Mouse (Mus musculus) limb, embryonic 14.5 days (tissue): ENCODE results near the gene Clec4f. TPM values are rescaled to one million over a fixed set of nuclear protein-coding genes. Genes with fewer than 3 reads are reported as not detected.
A peak's percentile ranks its signal among the peaks of the same experiment; 100 is the strongest.

ENCODE experiments used
- ATAC-seq: fragments of 200-750 bp; cut with Nextera tagmentation; 2 replicates; pipeline ENCODE4 v1.8.0; 2017; ENCODE audit warnings: low read depth, moderate number of reproducible peaks, moderate TSS enrichment; ENCODE audit not compliant: low FRiP score
- DNase-seq: peaks from one replicate; pipeline ENCODE4 v3.0.0-alpha.2; 2015; ENCODE audit warnings: low spot score
- H3K27ac ChIP-seq: fragments of 300-500 bp; sonication (generic); replicated peaks from 2 replicates; pipeline ENCODE4 v1.5.1; 2014; ENCODE audit warnings: low read depth, mild to moderate bottlenecking, low read length, moderate library complexity, mixed read lengths
- H3K27me3 ChIP-seq: fragments of 300-500 bp; sonication (generic); 2 replicates; pipeline ENCODE4 v1.6.1; 2014; ENCODE audit warnings: low read length, mixed read lengths; ENCODE audit not compliant: control insufficient read depth, insufficient read depth
- H3K36me3 ChIP-seq: fragments of 300-500 bp; sonication (generic); 2 replicates; pipeline ENCODE4 v1.6.1; 2014; ENCODE audit warnings: mild to moderate bottlenecking, low read length, moderate library complexity, mixed read lengths; ENCODE audit not compliant: control insufficient read depth, insufficient read depth
- H3K4me1 ChIP-seq: fragments of 300-500 bp; sonication (generic); 2 replicates; pipeline ENCODE4 v1.6.1; 2014; ENCODE audit warnings: antibody characterized with exemption, low read length, mixed read lengths; ENCODE audit not compliant: control insufficient read depth, insufficient read depth
- H3K4me2 ChIP-seq: fragments of 300-500 bp; sonication (generic); replicated peaks from 2 replicates; pipeline ENCODE4 v1.6.1; 2014; ENCODE audit warnings: low read depth, mild to moderate bottlenecking, low read length, moderate library complexity; ENCODE audit not compliant: severe bottlenecking
- H3K4me3 ChIP-seq: fragments of 300-500 bp; sonication (generic); replicated peaks from 2 replicates; pipeline ENCODE4 v1.5.1; 2014; ENCODE audit warnings: low read length
- H3K9ac ChIP-seq: fragments of 300-500 bp; sonication (generic); 2 replicates; pipeline ENCODE4 v1.6.1; 2014; ENCODE audit warnings: mild to moderate bottlenecking, low read depth, low read length, moderate library complexity; ENCODE audit not compliant: severe bottlenecking
- H3K9me3 ChIP-seq: fragments of 300-500 bp; sonication (generic); 2 replicates; pipeline ENCODE4 v1.6.1; 2016; ENCODE audit warnings: low read length; ENCODE audit not compliant: control insufficient read depth
- POLR2A ChIP-seq: fragments of 200-500 bp; IDR thresholded peaks from 2 replicates; pipeline ENCODE4 v1.8.0; 2012; ENCODE audit warnings: inconsistent platforms, mild to moderate bottlenecking, moderate library complexity, borderline replicate concordance; ENCODE audit not compliant: insufficient read depth, insufficient read length; ENCODE audit errors: extremely low read depth
- WGBS: fragments of 180-500 bp; shearing (Covaris S2); extraction: QIAGEN DNeasy Blood & Tissue Kit; methylation state at CpG from one replicate; pipeline ENCODE4 v1.1.7; 2014; 5-methylcytosine and 5-hydroxymethylcytosine counted together
- polyA plus RNA-seq, 2 experiments: library from polyadenylated mRNA; depleted of rRNA in 1 of 2; stranded (reverse) in 1 of 2; unstranded in 1 of 2; fragments of >200 nt; fragmentation: Nextera tagmentation in 1 of 2; extraction: Ambion mirVana in 1 of 2; gene quantifications; 2 replicates each; pipeline versions ENCODE4 v1.2.1 to v1.2.3; 2012 to 2014

Clec4f gene
- polyA plus RNA-seq, 2 experiments, result not detected

DNA sequence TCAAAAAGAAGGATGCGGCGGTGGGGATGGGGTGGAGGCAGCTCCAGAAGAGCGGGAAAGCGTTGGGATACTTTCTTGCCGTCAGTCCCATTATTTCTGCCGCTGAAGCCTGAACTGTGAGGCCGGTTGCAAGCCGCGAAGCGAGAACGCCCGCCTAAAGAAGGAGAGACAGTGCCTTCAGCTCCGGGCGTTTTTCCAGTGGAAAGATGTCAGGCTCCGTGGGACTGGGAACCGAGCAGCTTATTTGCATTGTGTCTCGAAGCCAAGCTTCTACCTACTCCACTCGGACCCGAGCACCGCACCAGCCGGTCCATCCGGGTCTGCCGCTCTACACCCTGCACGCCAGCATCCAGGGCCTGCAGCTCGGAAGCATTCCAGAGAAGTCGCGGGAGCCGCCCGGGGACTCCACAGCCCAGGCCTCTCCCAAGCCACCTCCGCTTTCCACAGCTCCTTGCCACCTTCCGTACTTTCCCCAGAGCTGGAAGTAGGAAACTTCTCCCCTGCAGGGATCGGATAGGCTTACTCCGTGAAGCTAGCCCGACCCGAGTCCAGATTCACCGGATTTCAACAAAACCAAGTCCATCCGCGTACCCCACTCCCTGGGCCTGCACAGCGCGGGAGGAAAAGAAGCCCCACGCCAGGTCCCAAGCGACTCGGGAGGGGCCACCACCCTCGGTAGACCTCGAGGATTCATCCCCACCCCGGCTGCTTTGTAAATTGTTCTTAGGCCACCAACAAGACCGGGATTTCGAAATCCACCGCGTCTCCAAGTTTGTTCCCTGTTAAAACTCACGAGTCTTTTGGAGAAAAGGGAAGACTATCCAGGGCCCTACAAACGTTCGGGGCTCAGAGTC is 46.4 kb upstream of the Clec4f start:
- H3K4me1 ChIP-seq, result no peaks in the 10 kb centered on the region
- no peaks in the 10 kb centered on the region for H3K36me3 ChIP-seq
- peak overlapping the region; percentile 18 for H3K4me3 ChIP-seq
- TF ChIP-seq POLR2A, result no peak
- WGBS, result 2% methylated on average over 53 of the region's 53 CpGs
- H3K27me3 ChIP-seq, result peaks cover 95% of the 10 kb centered on the region
- no peaks in the 10 kb centered on the region for H3K9me3 ChIP-seq
- H3K4me2 ChIP-seq, result peak overlapping the region; percentile 14
- DNase-seq (no peak), ATAC-seq (no peak; the same call in 1 of the 2 replicates)
- H3K9ac ChIP-seq, result no peak overlapping the region
- no peak overlapping the region for H3K27ac ChIP-seq

DNA sequence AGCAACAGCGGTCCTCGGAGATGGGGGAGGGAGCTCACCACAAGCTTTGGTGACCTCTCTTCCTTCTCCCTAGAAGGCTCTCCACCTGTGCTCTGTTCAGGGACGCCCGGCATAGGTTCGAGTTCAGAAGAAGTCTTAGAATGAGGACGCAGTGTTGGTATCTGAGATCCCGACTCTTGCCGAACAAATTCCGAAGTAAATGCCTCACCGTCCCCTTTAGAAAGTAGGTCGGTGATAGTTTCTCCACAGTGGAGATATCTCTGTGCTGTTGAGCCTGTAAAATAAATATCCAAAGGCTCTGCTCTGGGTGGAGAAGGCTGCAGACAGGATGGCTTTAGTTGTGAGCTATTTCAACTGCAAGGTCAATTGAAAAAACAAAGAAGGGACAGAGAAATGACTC is 45.0 kb upstream of the Clec4f start:
- DNase-seq (no peak), ATAC-seq (no peak)
- 5% methylated on average over 11 of the region's 11 CpGs for WGBS
- Histone ChIP-seq H3K9me3 (no peaks in the 10 kb centered on the region), H3K27me3 (peaks cover 95% of the 10 kb centered on the region), H3K27ac (no peak overlapping the region), H3K4me2 (no peak overlapping the region), H3K36me3 (no peaks in the 10 kb centered on the region), H3K4me3 (no peak overlapping the region), H3K9ac (no peak overlapping the region), H3K4me1 (no peaks in the 10 kb centered on the region)
- TF ChIP-seq POLR2A, result no peak

DNA sequence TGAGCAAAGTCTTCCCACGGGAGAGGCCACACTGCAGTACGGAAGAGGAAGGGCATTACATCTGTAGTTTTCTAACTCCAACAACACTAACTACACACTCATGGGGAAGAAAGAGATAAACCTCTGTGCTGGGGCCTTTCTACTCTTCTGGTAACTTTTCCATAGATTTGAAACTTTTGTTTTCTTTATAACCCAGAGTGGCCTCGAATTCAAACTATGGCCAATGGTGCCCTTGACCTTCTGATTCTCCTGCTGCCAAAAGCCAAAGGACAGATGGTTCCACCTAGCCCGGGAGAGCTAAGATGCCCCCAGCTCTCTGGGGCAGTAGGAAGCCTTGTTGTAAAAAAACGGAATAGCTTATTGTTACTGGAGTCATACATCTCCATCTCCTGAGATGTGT is 44.0 kb upstream of the Clec4f start:
- H3K27me3 ChIP-seq, result peaks cover 95% of the 10 kb centered on the region
- H3K9me3 ChIP-seq, result no peaks in the 10 kb centered on the region
- H3K4me3 ChIP-seq, result no peak overlapping the region
- H3K9ac ChIP-seq, result no peak overlapping the region
- no peak overlapping the region for H3K27ac ChIP-seq
- no peaks in the 10 kb centered on the region for H3K4me1 ChIP-seq
- ATAC-seq (no peak), DNase-seq (no peak)
- TF ChIP-seq POLR2A, result no peak
- no peak overlapping the region for H3K4me2 ChIP-seq
- H3K36me3 ChIP-seq, result no peaks in the 10 kb centered on the region
- 7% methylated on average over 5 of the region's 5 CpGs for WGBS

DNA sequence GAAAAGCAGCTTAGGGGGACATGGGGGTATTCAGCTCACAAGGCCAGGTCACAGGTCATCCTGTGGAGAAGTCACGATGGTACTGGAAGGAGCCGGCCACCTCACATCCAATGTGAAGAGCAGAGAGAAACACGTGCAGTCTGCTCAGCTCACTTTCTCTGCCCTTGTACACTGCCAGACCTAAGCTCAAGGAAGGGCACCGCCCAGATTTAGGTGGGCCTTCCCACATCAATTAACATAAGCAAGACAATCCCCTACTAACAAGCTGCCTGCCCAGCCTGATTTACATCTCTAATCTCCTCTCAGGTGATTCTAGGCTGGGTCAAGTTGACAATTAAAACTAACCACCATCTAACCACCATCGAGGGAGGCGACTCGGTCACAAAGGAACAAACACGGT is 41.9 kb upstream of the Clec4f start:
- Histone ChIP-seq H3K4me1 (no peaks in the 10 kb centered on the region), H3K27me3 (peaks cover 95% of the 10 kb centered on the region), H3K36me3 (no peaks in the 10 kb centered on the region), H3K4me2 (no peak overlapping the region), H3K4me3 (no peak overlapping the region), H3K9ac (no peak overlapping the region), H3K27ac (no peak overlapping the region), H3K9me3 (no peaks in the 10 kb centered on the region)
- ATAC-seq (no peak), DNase-seq (no peak)
- WGBS, result 4% methylated on average over 8 of the region's 8 CpGs
- no peak for TF ChIP-seq POLR2A

DNA sequence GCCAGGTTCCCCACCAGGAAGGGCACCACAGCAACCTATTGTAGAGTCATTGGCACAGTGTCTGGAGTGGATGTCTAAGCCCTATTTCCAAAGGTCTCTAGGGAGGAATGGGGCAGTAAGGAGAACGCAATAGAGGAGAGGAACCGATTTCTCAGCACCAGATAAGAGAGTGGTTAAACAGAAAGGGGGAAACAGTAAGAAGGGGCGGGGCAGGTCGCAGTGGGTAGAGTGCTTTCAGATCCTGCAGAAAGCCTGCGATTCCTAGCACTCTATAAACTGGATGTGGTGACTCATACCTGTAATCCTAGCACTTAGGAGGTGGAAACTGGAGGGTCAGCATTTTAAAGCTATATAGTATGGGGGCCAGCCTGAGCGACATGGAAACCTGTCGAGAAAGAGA is 40.7 kb upstream of the Clec4f start:
- peaks cover 97% of the 10 kb centered on the region for H3K27me3 ChIP-seq
- no peak overlapping the region for H3K4me3 ChIP-seq
- 2% methylated on average over 7 of the region's 7 CpGs for WGBS
- H3K4me1 ChIP-seq, result no peaks in the 10 kb centered on the region
- H3K36me3 ChIP-seq, result no peaks in the 10 kb centered on the region
- DNase-seq (no peak), ATAC-seq (no peak)
- H3K9ac ChIP-seq, result no peak overlapping the region
- H3K27ac ChIP-seq, result no peak overlapping the region
- TF ChIP-seq POLR2A, result no peak
- no peaks in the 10 kb centered on the region for H3K9me3 ChIP-seq
- H3K4me2 ChIP-seq, result no peak overlapping the region

DNA sequence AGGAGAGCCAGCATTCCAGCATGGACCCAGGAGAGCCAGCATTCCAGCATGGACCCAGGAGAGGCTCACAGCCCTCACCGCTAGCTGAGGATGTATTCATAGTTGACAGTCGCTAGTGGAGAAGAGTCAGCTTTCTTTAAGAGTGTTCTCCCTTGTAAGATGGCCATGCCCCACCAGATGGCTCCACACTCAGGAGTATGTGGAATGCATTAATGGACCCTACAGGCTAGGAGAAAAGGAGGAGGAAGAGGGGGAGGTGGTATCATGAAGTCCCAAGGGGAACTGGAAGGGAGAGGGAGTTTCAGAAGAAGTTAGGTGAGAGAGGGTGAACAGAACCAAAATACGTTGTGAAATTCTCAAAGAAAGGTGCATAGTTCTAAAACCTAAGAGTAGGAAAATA is 39.7 kb upstream of the Clec4f start:
- DNase-seq (no peak), ATAC-seq (no peak)
- WGBS, result 2% methylated on average over 3 of the region's 3 CpGs
- Histone ChIP-seq H3K36me3 (no peaks in the 10 kb centered on the region), H3K4me3 (no peak overlapping the region), H3K9ac (no peak overlapping the region), H3K4me2 (no peak overlapping the region), H3K27me3 (peaks cover 98% of the 10 kb centered on the region), H3K9me3 (no peaks in the 10 kb centered on the region), H3K27ac (no peak overlapping the region), H3K4me1 (no peaks in the 10 kb centered on the region)
- TF ChIP-seq POLR2A, result no peak
